Mouse (Mus musculus) brain, embryonic 14.5 days (tissue): ENCODE results near the gene Col8a2. TPM values are rescaled to one million over a fixed set of nuclear protein-coding genes. Genes with fewer than 3 reads are reported as not detected.
A peak's percentile ranks its signal among the peaks of the same experiment; 100 is the strongest.

Experiments
- DNase-seq: peaks from one replicate; pipeline ENCODE4 v3.0.0-alpha.2; 2011; ENCODE audit warnings: low read depth
- CTCF ChIP-seq: fragments of 200-500 bp; IDR thresholded peaks from 2 replicates; pipeline ENCODE4 v1.5.1; 2012; ENCODE audit warnings: inconsistent platforms, mild to moderate bottlenecking, moderate library complexity, borderline replicate concordance; ENCODE audit not compliant: insufficient read depth, insufficient read length; ENCODE audit errors: extremely low read depth
- POLR2A ChIP-seq: fragments of 200-500 bp; IDR thresholded peaks from 2 replicates; pipeline ENCODE4 v1.6.1; 2012; ENCODE audit warnings: mild to moderate bottlenecking, inconsistent platforms, borderline replicate concordance; ENCODE audit not compliant: poor library complexity, insufficient read depth, insufficient read length, severe bottlenecking; ENCODE audit errors: extremely low read depth
- polyA plus RNA-seq: library from polyadenylated mRNA; depleted of rRNA; stranded (reverse); fragments of >200 nt; gene quantifications from 2 replicates; pipeline ENCODE4 v1.2.3, GENCODE M21; 2012

The Col8a2 gene
- polyA plus RNA-seq, 1 experiment: 6.4 TPM

DNA sequence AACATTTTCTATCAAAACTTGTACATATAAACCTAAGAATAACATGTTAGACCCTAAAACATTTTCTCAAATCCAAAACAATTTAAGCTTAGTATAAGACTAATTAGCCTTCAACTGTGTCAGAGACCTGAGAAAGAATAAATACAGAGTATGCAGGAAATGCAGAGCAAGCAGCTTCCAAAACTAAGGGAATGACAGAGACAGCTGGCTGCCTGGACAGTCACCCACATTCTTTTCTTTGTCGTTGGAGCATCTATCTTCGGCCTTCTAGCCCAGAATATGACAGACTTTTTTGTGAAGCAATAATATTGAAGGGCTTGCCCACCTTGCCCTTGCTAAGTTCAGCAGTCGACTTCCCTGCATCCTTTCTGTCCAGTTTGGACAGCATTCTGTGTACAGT lies 17.3 kb upstream of the Col8a2 start:
- no peak for DNase-seq
- TF ChIP-seq POLR2A: no peak
- TF ChIP-seq CTCF: no peak

DNA sequence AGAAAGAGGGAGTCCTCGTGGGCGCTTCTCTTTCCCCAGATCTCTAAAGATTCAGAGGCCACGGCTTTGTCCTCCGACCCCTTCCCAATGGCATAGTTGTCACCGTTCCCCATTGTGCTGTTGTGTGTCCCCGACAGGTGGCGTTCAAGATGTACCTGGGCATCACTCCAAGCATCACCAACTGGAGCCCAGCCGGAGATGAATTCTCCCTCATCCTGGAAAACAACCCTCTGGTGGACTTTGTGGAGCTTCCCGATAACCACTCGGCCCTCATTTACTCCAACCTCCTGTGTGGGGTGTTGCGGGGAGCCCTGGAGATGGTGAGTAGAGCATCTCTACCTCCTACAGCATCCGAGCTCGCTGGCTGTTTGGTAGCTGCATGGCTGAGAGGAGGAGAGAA lies 12.8 kb upstream of the Col8a2 start:
- no peak for DNase-seq
- TF ChIP-seq POLR2A (no peak), CTCF (no peak)

DNA sequence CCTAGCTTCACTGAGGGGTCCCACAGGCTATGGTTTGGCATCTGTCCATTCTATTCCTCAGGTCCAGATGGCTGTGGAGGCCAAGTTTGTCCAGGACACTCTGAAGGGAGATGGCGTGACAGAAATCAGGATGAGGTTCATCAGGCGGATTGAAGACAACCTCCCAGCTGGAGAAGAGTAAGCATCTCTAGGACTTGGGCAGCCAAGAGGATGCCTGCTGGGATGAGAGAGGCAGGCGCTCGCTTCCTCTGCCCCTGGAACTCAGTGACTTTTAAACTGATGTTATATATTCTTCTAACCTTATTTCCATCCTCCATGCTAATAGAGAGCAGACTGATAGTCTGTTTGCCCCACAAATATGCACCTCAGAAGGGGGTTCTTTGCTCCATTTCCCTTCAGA lies 11.5 kb upstream of the Col8a2 start:
- no peak for TF ChIP-seq POLR2A
- TF ChIP-seq CTCF: no peak
- no peak for DNase-seq

DNA sequence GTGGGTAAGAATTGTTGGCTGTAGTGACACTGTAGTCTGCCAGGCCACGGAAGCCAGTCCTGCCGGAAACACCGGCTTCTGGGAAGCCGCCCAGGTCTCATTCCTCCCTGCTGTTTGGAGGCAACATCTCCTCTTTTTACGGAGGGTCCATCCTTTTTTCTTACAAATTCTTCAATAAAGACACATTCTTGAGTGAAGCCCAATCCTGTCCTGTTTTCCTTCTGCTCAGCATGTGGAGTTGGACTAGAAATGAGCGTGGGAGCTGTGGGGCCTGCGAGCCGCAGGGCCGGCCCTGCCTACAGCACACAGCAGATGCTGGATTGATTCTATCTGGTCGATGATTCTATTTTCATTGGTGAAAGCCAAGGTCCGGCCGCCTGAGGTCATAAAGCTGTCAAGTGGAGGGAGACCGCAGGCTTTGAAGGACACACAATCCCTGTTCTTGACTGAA lies 10.9 kb upstream of the Col8a2 start:
- no peak for DNase-seq
- TF ChIP-seq CTCF (no peak), POLR2A (no peak)

DNA sequence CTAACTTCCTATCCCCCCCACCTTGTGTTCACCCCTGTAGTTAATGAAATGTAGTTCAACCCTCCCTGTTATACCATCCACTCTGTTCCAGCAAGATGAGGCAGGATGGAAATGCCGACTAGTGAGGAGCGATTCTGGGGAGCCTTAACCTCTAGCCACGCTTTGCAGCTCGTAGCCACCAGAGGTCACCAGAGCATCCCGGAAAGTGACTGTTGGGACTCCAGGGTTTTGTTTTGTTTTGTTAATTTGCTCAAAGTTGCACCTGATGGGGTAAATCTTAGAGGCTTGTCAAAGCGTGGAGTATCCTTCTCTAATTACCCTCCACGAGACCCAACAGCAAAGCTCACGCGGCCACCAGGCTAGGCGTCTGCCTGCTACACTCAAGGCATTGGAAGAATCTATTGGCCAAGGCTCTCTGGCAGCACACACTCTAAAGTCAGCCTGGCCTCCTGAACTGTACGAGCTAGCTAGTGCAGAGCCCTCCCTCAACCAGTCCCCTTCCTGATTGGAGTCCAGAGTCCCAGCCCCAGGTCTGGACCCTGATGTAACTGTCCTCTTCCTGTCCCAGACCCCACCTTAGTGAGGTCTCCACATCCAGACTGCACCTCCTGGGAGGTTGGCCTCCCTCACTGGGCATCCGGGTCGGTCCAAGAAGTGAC lies 8.6 kb upstream of the Col8a2 start:
- TF ChIP-seq CTCF (peak; percentile 79), POLR2A (no peak)
- peak; percentile 56 for DNase-seq

DNA sequence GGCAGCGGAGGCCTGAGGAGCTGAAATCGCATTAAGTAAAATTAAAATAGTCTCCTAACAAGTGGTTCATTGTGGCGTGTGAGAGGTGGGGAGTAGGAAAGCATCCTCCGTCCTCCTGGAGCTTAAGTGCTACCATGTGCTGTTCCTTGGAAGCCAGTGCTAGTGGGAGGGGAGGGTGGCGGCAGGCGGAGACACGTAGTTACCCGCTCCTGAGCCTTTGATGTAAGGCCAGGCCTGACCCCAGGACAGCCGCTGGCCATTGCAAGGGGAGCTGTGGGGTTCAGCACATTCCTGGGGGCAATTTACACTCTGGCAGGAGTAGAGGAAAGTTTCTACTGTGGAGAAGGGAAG lies 8.1 kb upstream of the Col8a2 start:
- TF ChIP-seq CTCF: no peak
- no peak for TF ChIP-seq POLR2A
- no peak for DNase-seq

DNA sequence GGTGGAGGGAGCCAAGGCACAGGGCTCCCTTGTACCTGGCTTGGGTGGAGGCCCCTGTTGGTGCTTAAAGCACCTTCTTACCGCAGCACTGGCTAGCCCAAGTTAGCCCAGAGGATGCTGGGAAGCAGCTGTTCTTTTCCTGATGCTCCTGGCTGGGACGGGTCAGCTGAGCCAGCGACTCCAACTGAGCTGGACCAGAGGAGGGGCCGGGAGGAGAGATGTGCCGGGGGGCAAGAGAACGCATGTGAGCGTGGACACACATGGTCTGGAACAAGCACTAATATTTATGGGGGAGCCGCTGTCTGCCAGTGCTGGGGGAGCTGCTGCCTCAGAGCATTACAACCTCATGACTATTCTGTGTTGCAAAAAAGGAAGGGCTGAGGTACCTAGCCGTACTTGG lies 7.6 kb upstream of the Col8a2 start:
- DNase-seq: no peak

DNA sequence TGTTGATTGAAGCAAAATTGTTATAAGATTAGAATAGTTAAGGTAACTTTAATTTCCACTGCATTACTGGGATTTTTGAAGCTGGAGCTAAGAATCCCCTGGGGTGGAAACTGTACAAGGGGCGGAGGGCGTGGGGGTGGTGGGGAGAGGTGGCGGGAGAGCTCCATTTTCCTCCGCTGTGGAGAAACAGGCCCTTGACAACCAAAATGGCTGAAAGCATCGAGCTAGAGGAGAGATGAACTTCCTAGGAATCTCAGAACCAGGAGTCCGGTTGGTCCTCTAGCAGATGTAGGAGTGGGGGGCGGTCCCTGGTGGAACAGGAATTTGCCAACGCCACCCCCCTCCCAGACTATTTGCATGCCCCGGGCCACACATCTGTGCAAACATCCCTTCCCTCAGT lies 4.9 kb upstream of the Col8a2 start:
- TF ChIP-seq CTCF (no peak), POLR2A (no peak)
- no peak for DNase-seq

More for the DNA sequence above, 7.6 kb upstream of the Col8a2 start:
- TF ChIP-seq CTCF: no peak
- no peak for TF ChIP-seq POLR2A

DNA sequence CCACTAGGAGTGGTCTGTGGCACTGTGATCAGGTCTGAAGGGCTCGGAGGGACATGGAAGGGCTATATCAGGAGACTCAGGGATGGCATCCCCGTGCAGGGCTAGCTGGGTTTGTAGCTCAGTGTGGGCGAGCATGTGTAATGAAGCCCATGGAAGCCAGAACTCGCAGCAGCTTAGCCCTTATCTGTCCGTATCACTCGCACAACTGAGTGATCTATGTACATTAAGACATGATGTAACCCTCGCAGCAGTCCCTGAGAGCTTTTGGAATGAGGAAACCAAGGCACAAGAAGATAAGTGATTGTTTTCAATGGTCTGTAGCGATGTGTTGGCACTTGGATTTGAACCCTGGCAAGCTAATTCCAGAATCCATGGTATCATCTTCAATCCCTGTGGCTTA lies 3.0 kb upstream of the Col8a2 start:
- TF ChIP-seq CTCF (no peak), POLR2A (no peak)

DNA sequence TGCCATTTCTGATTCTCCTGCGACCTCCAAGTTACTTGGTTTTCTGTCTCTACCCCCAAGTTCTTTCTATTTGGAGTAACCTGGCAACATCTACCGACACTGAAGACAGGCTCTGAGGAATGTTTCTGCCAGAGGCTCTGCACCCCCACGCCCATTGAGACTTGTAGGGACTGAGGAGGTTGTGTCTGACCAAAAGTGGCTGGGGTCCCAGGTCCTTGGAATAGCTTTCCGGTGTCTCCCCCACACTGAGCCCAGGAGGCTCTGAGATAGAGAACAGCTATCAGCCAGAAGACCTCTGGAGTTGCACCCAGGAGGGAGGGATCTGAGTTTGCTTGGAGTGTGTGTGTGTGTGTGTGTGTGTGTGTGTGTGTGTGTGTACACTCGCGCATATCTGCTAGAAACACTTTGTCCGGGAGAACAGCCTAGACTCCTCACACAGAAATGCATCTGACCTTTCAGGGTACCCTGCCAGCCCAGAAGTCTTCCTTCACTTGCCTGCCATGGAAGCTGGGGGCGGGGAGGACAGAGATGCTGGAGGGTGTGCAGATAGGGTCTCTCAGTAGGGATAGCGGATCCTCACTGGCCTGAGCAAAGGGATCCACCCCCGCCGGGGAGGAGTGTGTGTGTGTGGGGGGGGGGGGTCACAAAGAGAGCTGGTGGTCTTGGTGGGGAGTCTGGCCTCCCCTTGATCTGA lies 856 bp downstream of the Col8a2 start:
- TF ChIP-seq POLR2A (no peak), CTCF (no peak)
- no peak for DNase-seq

More for the DNA sequence above, 3.0 kb upstream of the Col8a2 start:
- no peak for DNase-seq

DNA sequence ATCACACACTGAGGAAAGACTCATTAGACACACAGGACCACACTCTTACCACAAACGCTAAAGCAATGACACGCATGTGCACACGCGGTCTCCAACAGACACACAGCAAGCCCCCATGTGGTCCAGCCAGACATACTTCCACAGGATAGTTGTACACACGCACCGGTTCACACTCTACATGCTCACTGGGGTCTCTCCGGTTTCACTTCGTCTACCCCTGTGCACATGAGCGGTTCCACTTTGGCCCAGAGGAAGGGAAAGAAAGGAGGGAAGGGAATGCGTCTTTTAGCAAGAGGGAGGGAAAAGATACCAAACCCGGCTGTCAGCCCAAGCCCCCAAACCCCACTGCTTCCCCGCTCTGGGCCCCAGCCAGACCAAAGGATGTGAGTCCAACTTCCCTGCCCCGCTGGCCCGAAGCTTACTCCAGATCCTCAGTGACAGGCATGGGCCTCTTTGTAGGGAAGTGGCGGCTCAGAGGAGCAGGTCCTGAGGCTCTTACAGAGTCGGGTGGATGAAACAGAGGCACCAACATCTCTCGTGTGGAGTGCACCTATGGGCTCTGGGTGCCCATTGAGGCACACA lies 1.6 kb downstream of the Col8a2 start:
- DNase-seq: no peak

DNA sequence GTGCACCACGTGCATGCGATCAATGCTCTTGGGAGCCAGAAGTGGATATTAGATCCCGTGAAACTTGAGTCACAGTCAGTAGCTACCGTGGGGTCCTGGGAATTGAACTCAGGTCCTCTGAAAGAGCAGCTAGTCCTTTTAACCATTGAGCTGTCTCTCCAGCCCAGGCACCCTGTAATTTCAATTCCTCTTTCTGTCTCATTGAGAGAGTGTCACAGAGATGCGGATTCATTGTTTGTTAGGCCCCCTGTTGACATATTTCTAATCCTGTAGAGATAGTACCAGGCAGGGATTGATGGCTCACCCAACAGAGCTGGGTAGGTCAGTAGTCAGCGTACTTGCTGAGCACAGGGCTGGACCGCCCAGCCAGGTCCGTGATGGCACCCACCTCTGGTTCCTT lies 3.7 kb downstream of the Col8a2 start:
- TF ChIP-seq CTCF: no peak
- TF ChIP-seq POLR2A: no peak
- no peak for DNase-seq

More for the DNA sequence above, 1.6 kb downstream of the Col8a2 start:
- TF ChIP-seq CTCF (no peak), POLR2A (no peak)

DNA sequence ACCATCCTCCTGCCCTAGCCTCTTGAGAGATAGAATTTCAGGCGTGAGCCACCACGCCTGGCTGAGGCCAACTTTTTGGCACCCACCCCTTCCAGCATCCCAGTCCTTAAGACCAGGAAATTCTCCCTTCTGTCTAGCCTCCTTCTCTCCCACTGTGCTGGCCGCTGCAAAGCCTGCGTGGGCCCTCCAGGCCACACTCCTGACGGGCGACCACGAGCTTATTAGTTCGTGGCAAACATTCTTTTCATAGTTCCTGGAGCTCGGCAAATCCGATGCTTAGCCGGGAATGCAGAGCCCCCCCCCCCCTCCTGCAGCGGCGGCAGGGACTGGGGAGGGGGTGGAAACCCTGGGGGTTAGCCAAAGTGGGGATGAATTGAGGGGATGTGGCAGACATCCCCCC lies 4.6 kb downstream of the Col8a2 start:
- DNase-seq: no peak
- no peak for TF ChIP-seq CTCF
- TF ChIP-seq POLR2A: no peak
